Mouse (Mus musculus): ENCODE results near the gene Gm20388. TPM values are rescaled to one million over a fixed set of nuclear protein-coding genes. Genes with fewer than 3 reads are reported as not detected.

Gm20388 gene
- polyA plus RNA-seq, 1 experiment from 2014 or later, result not detected

DNA sequence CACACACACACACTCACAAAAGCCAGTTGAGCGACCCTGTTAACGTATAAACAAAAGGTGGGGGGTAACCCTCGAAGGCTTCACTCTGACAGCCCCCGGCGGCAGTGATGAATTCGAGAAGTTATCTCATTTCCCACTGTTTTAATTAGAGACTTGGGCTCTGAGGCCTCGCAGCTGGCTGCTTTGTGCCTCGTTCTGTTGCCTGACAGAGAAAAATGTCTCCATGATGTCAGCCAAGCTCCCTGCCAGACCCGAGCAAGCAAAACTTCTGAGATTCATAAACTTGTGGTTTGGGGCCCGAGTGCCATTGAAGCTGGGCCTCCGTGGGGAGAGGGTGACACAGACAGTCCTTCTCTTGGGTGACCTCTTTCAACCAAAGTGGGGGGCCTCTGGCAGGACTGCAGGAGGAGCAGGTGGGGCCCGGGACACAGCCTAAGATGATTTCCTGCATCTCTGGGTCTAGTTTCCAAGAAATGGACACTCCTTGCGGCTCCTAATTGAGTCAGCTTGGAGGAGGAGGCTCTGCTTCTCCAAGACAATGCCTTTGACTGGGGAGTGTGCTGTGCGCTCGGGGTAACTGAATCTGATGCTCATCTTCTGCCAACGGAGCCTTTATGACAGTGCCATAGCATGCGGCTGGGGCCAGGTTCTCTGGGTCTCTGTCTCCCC is 1092.4 kb downstream of the Gm20388 start:
- H3K27me3 ChIP-seq (replicated peaks), result no peaks in the 10 kb centered on the region
- 43% methylated on average over 17 of the region's 17 CpGs for WGBS (ENCODE audit: insufficient replicate concordance)
- no peaks in the 10 kb centered on the region for H3K4me1 ChIP-seq
- no peaks in the 10 kb centered on the region for H3K36me3 ChIP-seq
- no peak overlapping the region for H3K4me3 ChIP-seq
- no peak overlapping the region for H3K4me2 ChIP-seq
- H3K27ac ChIP-seq, result no peak overlapping the region
- H3K9ac ChIP-seq, result no peak overlapping the region
- no peak for ATAC-seq
- no peaks in the 10 kb centered on the region for H3K9me3 ChIP-seq (replicated peaks)

DNA sequence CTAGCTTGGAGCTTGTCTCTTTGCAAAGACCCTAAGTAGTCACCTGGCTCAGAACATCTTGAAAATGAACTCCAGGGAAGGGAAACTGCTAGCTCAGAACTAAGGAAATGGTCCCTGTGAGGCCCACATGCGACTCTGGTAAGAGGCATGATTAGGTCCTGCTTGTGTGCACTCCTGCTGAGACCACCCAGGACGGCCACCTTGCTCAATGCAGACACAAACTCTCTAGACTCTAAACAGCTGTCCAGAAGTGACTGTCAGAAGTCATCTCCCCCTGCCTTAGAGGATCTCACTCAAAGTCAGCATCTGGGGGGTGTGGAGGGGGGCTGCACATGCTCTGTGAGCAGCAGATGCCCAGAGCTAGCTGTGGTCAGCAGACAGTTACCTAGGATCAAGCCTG is 1093.0 kb downstream of the Gm20388 start:
- Histone ChIP-seq H3K27ac (no peak overlapping the region), H3K9ac (no peak overlapping the region), H3K4me1 (0 out of 2 replicates have a peak, but pooled peaks cover 1% of the 10 kb centered on the region), H3K4me2 (no peak overlapping the region), H3K27me3 (replicated peaks) (no peaks in the 10 kb centered on the region), H3K9me3 (replicated peaks) (no peaks in the 10 kb centered on the region), H3K4me3 (no peak overlapping the region), H3K36me3 (no peaks in the 10 kb centered on the region)
- 41% methylated on average over 2 of the region's 2 CpGs for WGBS (ENCODE audit: insufficient replicate concordance)
- no peak for ATAC-seq

DNA sequence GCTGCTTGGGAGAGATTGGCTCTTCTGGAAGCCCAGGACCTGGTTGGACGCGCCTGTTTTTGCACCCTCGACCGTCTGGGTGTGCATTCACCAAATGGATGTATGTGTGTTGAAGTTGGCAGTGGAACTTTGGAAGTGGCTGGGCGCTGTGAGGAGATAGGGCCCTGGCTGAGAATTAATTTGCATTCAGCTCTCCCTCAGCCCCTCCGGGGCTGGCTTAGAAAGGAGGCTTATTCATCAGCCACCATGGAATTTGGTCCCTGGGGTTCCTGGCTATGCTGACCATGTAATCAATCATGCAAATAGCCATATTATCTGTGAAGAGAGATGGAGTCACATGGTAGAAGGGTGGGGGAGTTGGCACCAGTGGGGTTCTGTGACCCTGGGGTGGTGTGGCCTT is 1102.7 kb downstream of the Gm20388 start:
- Histone ChIP-seq H3K9ac (no peak overlapping the region), H3K4me3 (no peak overlapping the region), H3K9me3 (replicated peaks) (no peaks in the 10 kb centered on the region), H3K4me2 (no peak overlapping the region), H3K27me3 (replicated peaks) (peaks cover 28% of the 10 kb centered on the region), H3K4me1 (0 out of 2 replicates have a peak, but pooled peaks cover 3% of the 10 kb centered on the region), H3K36me3 (no peaks in the 10 kb centered on the region), H3K27ac (no peak overlapping the region)
- WGBS (ENCODE audit: insufficient replicate concordance), result 54% methylated on average over 6 of the region's 6 CpGs
- no peak for ATAC-seq

DNA sequence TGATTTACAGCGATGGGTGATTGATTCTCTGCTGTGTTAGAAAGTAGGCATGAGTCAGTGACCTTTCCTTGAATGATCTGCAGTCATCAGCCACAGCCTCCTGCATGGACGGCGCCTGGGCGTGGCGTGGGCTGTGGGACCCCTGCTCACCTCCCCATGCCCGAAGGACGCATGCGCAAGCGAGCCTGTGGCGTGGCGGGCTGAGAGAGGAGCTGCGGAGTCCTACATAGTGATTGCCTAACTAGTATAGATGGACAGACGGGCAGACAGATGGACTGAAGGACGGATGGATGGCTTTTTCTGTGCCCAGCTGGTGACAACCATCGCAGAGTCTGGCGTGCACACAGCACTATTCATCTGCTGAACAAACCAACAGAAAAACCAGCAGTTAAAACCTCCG is 1106.0 kb downstream of the Gm20388 start:
- peaks cover 47% of the 10 kb centered on the region for H3K27me3 ChIP-seq (replicated peaks)
- no peak overlapping the region for H3K4me2 ChIP-seq

DNA sequence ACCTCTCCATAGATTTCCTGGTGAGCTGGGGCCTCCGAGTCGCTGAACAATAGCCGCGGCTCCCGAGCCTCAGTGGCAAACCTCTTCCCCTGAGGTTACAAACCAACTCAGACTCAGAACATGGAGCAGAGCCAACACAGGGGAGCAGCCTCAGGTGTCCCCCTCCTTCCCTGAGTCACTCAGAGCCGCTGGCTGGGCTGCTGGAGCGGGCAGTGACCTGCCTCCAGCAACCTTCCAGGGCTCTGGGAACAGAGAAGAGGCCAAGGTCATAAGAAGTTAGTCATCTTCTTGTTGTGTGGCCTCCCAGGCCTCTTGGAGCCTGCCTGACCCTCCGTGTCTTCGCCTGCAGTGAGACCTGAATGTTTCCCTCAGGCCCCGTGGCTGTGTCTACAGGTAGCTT is 1107.6 kb downstream of the Gm20388 start:
- ATAC-seq, result no peak
- Histone ChIP-seq H3K4me1 (no peaks in the 10 kb centered on the region), H3K27me3 (replicated peaks) (peaks cover 55% of the 10 kb centered on the region), H3K4me2 (no peak overlapping the region), H3K9me3 (replicated peaks) (no peaks in the 10 kb centered on the region), H3K4me3 (no peak overlapping the region), H3K27ac (no peak overlapping the region), H3K9ac (no peak overlapping the region), H3K36me3 (no peaks in the 10 kb centered on the region)
- WGBS (ENCODE audit: insufficient replicate concordance), result 52% methylated on average over 10 of the region's 10 CpGs

More for the DNA sequence above, 1106.0 kb downstream of the Gm20388 start:
- H3K9ac ChIP-seq, result no peak overlapping the region
- no peaks in the 10 kb centered on the region for H3K36me3 ChIP-seq
- H3K4me3 ChIP-seq, result no peak overlapping the region
- H3K9me3 ChIP-seq (replicated peaks), result no peaks in the 10 kb centered on the region
- 69% methylated on average over 17 of the region's 17 CpGs for WGBS (ENCODE audit: insufficient replicate concordance)
- ATAC-seq, result no peak
- no peak overlapping the region for H3K27ac ChIP-seq
- H3K4me1 ChIP-seq, result no peaks in the 10 kb centered on the region

DNA sequence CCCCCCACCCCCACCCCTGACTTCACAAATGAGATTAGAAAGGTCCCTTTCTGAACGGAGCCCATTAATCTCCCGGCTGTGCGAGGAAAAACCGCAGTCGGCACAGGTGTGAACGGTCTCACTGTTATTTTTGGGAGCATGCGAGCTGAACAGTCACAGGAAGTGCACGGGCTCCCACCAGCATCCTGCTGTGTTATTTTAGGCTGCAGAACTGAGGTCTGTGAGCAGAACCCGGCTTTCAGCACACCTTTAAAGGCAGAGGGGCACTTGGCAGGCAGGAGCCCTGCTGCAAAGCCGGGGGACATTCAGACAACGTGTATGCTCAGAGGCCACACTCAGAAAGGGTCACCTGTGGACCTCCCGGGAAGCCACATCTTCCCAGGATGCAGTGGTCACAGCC is 1110.8 kb downstream of the Gm20388 start:
- Histone ChIP-seq H3K27ac (no peak overlapping the region), H3K4me2 (no peak overlapping the region), H3K27me3 (replicated peaks) (peaks cover 70% of the 10 kb centered on the region), H3K9me3 (replicated peaks) (no peaks in the 10 kb centered on the region), H3K4me3 (no peak overlapping the region), H3K9ac (no peak overlapping the region), H3K4me1 (no peaks in the 10 kb centered on the region), H3K36me3 (no peaks in the 10 kb centered on the region)
- no peak for ATAC-seq
- WGBS (ENCODE audit: insufficient replicate concordance), result 39% methylated on average over 12 of the region's 12 CpGs

DNA sequence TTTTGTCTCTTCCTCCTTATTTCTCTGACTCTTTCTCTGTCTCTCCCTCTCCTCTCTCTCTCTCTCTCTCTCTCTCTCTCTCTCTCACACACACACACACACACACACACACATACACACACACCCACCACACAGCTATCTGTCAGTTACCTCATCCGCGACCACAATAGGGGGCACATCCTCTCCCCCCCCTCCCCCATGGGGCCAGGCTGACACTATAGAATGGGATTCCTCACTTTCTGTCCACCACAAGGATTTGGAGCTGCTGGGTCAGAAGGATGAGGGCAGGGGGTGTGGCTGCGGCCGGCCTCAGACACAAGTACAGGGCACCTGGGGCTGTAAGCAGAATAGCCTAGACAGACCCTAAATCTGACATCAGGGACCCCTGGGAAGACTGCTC is 1112.4 kb downstream of the Gm20388 start:
- no peak overlapping the region for H3K27ac ChIP-seq
- H3K4me1 ChIP-seq, result no peaks in the 10 kb centered on the region
- no peaks in the 10 kb centered on the region for H3K9me3 ChIP-seq (replicated peaks)
- H3K36me3 ChIP-seq, result no peaks in the 10 kb centered on the region
- ATAC-seq, result no peak
- WGBS (ENCODE audit: insufficient replicate concordance), result 75% methylated on average over 4 of the region's 4 CpGs
- no peak overlapping the region for H3K4me2 ChIP-seq
- peaks cover 55% of the 10 kb centered on the region for H3K27me3 ChIP-seq (replicated peaks)
- H3K4me3 ChIP-seq, result no peak overlapping the region
- no peak overlapping the region for H3K9ac ChIP-seq

DNA sequence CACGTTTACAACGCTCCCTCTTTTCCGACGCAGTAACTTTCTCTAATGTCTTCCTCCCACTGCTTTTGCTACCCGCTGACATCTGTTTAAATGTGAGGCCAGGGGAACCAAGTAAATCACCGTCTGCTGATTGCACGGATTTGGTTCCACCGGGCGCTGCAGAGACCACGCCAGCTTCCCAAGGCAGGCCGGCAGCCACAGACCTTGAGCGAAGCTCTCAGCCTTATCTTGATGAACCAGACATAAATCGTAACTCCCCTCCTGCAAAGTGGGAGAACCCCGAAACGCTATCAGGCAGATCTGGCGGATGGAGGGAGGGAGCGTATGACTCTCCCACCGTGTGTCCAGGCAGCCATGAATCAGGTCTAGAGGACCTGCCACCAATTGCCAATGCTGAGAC is 1113.1 kb downstream of the Gm20388 start:
- Histone ChIP-seq H3K4me3 (no peak overlapping the region), H3K36me3 (no peaks in the 10 kb centered on the region), H3K27ac (no peak overlapping the region), H3K4me2 (no peak overlapping the region), H3K27me3 (replicated peaks) (peaks cover 52% of the 10 kb centered on the region), H3K4me1 (no peaks in the 10 kb centered on the region), H3K9me3 (replicated peaks) (no peaks in the 10 kb centered on the region), H3K9ac (no peak overlapping the region)
- ATAC-seq, result no peak
- WGBS (ENCODE audit: insufficient replicate concordance), result 32% methylated on average over 18 of the region's 18 CpGs

DNA sequence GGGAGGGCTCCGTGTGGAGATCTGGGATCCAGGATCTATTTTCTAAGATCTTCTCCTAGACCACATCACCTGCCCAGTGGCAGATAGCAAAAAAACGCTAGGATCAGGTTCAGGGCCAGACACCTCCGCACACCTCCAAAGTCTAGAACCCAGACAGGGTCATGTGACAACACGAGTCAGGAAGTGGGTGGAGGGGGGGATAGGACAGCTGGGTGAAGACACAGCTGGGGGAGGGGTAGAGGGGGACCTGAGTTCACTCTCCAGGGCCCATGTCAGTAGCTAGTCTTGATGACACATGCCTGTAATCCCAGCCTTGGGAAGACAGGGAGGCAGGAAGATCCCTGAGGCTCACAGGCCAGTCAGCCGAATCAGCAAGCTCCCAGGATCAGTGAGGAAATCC is 1114.8 kb downstream of the Gm20388 start:
- Histone ChIP-seq H3K36me3 (no peaks in the 10 kb centered on the region), H3K4me3 (no peak overlapping the region), H3K9ac (no peak overlapping the region), H3K4me2 (no peak overlapping the region), H3K4me1 (no peaks in the 10 kb centered on the region), H3K27me3 (replicated peaks) (peaks cover 42% of the 10 kb centered on the region), H3K27ac (no peak overlapping the region), H3K9me3 (replicated peaks) (no peaks in the 10 kb centered on the region)
- 54% methylated on average over 5 of the region's 5 CpGs for WGBS (ENCODE audit: insufficient replicate concordance)
- no peak for ATAC-seq

DNA sequence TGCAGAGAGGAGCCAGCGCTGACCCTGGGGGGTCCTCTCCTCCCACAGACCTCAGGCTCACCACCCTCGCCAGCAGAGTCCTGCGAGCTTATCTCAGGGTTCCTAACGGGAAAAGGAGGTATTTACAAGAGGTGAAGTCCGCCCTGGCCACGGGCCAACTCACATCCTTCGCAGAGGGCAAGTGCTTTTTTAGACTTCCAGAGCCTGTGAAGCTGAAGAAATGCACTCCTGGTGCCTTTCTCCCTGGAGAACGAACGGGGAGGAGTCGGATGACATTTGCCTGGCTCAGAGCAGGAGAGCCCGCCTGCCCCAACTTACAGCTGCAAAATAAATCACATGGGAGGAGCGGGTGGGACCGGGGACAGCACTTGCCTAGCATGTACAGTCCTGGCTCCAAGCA is 1117.1 kb downstream of the Gm20388 start:
- Histone ChIP-seq H3K9ac (no peak overlapping the region), H3K4me3 (no peak overlapping the region), H3K9me3 (replicated peaks) (no peaks in the 10 kb centered on the region), H3K27ac (no peak overlapping the region), H3K27me3 (replicated peaks) (peaks cover 23% of the 10 kb centered on the region; the same call in 1 of the 2 replicates), H3K4me2 (no peak overlapping the region), H3K4me1 (no peaks in the 10 kb centered on the region), H3K36me3 (no peaks in the 10 kb centered on the region)
- no peak for ATAC-seq
- 34% methylated on average over 13 of the region's 13 CpGs for WGBS (ENCODE audit: insufficient replicate concordance)

DNA sequence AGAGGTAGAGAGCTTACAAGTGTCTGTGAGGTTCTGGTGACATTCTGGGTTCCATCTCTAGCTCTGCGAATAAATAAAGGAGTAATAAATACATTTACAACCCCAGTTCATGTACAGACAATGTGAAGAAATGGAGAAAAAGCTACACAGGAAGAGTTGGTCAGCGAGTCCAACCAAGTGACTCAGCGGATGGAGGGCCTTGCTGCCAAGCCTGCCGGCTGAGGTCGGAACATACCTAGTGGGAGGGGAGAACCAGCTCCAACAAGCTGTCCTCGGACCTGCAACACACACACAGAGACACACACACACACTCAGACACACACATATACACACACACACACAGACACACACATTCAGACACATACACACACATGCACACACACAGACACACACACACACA is 1118.4 kb downstream of the Gm20388 start:
- no peak overlapping the region for H3K4me3 ChIP-seq
- no peak overlapping the region for H3K9ac ChIP-seq
- no peak overlapping the region for H3K4me2 ChIP-seq
- H3K27me3 ChIP-seq (replicated peaks), result peaks cover 10% of the 10 kb centered on the region; the same call in 1 of the 2 replicates
- 69% methylated on average over 6 of the region's 6 CpGs for whole genome bisulfite sequencing (ENCODE audit: insufficient replicate concordance)
- H3K4me1 ChIP-seq, result no peaks in the 10 kb centered on the region
- no peak overlapping the region for H3K27ac ChIP-seq
- H3K36me3 ChIP-seq, result no peaks in the 10 kb centered on the region
- no peaks in the 10 kb centered on the region for H3K9me3 ChIP-seq (replicated peaks)
- ATAC-seq, result no peak

DNA sequence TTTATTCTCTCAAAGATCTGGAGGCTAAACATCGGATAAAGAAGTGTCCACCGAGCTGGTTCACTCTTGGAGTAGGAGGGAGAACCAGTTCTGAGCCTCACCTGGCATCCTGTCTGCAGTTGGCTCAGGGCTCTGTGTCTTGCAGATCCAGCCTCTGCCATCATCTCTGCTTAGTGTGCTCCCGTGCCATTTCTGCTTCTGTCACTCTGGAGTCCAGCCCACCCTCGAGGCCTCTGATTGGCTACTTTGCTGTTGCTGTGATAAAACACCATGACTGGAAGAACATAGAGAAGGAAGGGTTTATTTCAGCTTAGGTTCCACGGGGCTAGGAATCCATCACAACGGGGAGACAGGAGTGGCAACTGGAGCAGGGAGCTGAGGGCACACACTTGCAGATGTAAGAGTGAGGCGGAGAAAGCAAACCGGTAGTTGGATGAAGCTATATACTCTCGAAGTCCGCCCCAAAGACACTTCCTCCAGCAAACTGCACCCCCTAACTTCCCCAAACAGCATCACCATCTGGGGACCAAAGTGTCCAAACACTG is 1119.9 kb downstream of the Gm20388 start:
- ATAC-seq, result no peak
- H3K36me3 ChIP-seq, result no peaks in the 10 kb centered on the region
- no peak overlapping the region for H3K27ac ChIP-seq
- 53% methylated on average over 10 of the region's 10 CpGs for WGBS (ENCODE audit: insufficient replicate concordance)
- H3K4me3 ChIP-seq, result no peak overlapping the region
- H3K4me2 ChIP-seq, result no peak overlapping the region
- H3K9me3 ChIP-seq (replicated peaks), result no peaks in the 10 kb centered on the region
- no peaks in the 10 kb centered on the region for H3K27me3 ChIP-seq (replicated peaks)
- no peaks in the 10 kb centered on the region for H3K4me1 ChIP-seq
- H3K9ac ChIP-seq, result no peak overlapping the region

All from liver, embryonic 12.5 days (tissue).